Mouse (Mus musculus) heart, embryonic 16.5 days (tissue): Measurements from ENCODE around the gene Slc35f3. TPM values are rescaled to one million over a fixed set of nuclear protein-coding genes. Genes with fewer than 3 reads are reported as not detected.

ENCODE experiments used
- ATAC-seq: fragments of 200-750 bp; cut with Nextera tagmentation; replicated peaks from 2 replicates; pipeline ENCODE4 v1.8.0; 2017; ENCODE audit warnings: moderate number of reproducible peaks; ENCODE audit not compliant: insufficient read depth, low FRiP score; ENCODE audit errors: extremely low read depth
- H3K27ac ChIP-seq: fragments of 300-500 bp; sonication (generic); 2 replicates; pipeline ENCODE4 v1.5.1; 2014; ENCODE audit warnings: mild to moderate bottlenecking, low read length, control low read depth, moderate library complexity
- H3K27me3 ChIP-seq: fragments of 300-500 bp; sonication (generic); 2 replicates; pipeline ENCODE4 v1.6.1; 2014; ENCODE audit warnings: low read length, mixed read lengths; ENCODE audit not compliant: control insufficient read depth, insufficient read depth
- H3K36me3 ChIP-seq: fragments of 300-500 bp; sonication (generic); 2 replicates; pipeline ENCODE4 v1.6.1; 2014; ENCODE audit not compliant: control insufficient read depth, insufficient read depth
- H3K4me1 ChIP-seq: fragments of 300-500 bp; sonication (generic); 2 replicates; pipeline ENCODE4 v1.6.1; 2014; ENCODE audit warnings: low read length, mixed read lengths; ENCODE audit not compliant: control insufficient read depth, insufficient read depth
- H3K4me2 ChIP-seq: fragments of 300-500 bp; sonication (generic); 2 replicates; pipeline ENCODE4 v1.6.1; 2014; ENCODE audit warnings: low read depth, mild to moderate bottlenecking, control low read depth, low read length
- H3K4me3 ChIP-seq: fragments of 300-500 bp; sonication (generic); 2 replicates; pipeline ENCODE4 v1.5.1; 2014; ENCODE audit warnings: mild to moderate bottlenecking, control low read depth, low read length
- H3K9ac ChIP-seq: fragments of 300-500 bp; sonication (generic); 2 replicates; pipeline ENCODE4 v1.6.1; 2014; ENCODE audit warnings: low read length, control low read depth
- H3K9me3 ChIP-seq: fragments of 300-500 bp; sonication (generic); replicated peaks from 2 replicates; pipeline ENCODE4 v1.6.1; 2016; ENCODE audit warnings: low read length; ENCODE audit not compliant: control insufficient read depth
- WGBS: fragments of 180-500 bp; shearing (Covaris S2); extraction: QIAGEN DNeasy Blood & Tissue Kit; methylation state at CpG from one replicate; pipeline ENCODE4 v1.1.7; 2014; 5-methylcytosine and 5-hydroxymethylcytosine counted together
- polyA plus RNA-seq: library from polyadenylated mRNA; unstranded; fragments of >200 nt; fragmentation: Nextera tagmentation; extraction: Ambion mirVana; gene quantifications from 2 replicates; pipeline ENCODE4 v1.2.1, GENCODE M21; 2015

The Slc35f3 gene
- polyA plus RNA-seq, 1 experiment from 2014 or later = not detected

DNA sequence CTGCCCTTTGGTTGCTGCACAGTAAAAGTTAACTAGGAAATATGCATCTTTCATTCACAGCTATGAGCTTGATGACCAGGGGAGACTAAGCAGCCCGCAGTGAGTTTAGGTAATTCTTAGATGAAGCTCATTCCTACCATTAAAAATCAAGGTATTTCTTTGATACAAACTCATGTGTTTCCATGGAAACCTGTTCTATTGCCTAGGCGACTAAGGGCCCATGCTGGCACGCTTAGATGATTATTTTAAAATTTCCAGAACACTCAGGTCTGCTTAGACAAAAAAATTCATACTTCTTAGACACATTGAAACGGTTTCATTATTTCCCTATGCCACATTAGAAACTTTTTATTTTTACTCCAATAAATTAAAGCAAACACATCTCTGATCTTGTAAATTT lies 106.7 kb downstream of the Slc35f3 start:
- ATAC-seq = no peak
- H3K27ac ChIP-seq = no peak overlapping the region
- 61% methylated on average over 4 of the region's 4 CpGs for WGBS

DNA sequence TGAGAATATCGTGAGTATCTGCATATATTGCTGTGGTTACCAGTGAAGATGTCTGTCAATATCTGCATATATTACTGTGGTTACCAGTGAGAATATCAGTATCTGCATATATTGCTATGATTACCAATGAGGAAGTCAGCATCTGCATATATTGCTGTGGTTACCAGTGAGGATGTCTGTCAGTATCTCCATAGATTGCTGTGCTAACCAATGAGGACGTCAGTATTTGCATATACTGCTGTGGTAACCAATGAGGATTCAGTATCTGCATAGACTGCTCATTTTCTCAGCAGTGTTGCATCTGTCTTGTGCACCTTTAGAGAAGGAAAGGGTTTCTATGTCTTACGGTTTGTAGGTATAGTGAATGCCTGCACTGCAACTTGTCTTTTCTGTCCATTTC lies 122.5 kb downstream of the Slc35f3 start:
- H3K4me1 ChIP-seq = peaks cover 14% of the 10 kb centered on the region
- no peak overlapping the region for H3K4me2 ChIP-seq
- WGBS = 83% methylated on average over 3 of the region's 3 CpGs
- no peak overlapping the region for H3K4me3 ChIP-seq
- H3K27ac ChIP-seq = no peak overlapping the region
- H3K9me3 ChIP-seq = no peaks in the 10 kb centered on the region
- no peak overlapping the region for H3K9ac ChIP-seq
- H3K27me3 ChIP-seq = no peaks in the 10 kb centered on the region
- H3K36me3 ChIP-seq = peaks cover 8% of the 10 kb centered on the region
- no peak for ATAC-seq

More for the DNA sequence above, 106.7 kb downstream of the Slc35f3 start:
- Histone ChIP-seq H3K36me3 (no peaks in the 10 kb centered on the region), H3K27me3 (no peaks in the 10 kb centered on the region), H3K4me1 (no peaks in the 10 kb centered on the region), H3K9me3 (no peaks in the 10 kb centered on the region), H3K4me3 (no peak overlapping the region), H3K4me2 (no peak overlapping the region), H3K9ac (no peak overlapping the region)

DNA sequence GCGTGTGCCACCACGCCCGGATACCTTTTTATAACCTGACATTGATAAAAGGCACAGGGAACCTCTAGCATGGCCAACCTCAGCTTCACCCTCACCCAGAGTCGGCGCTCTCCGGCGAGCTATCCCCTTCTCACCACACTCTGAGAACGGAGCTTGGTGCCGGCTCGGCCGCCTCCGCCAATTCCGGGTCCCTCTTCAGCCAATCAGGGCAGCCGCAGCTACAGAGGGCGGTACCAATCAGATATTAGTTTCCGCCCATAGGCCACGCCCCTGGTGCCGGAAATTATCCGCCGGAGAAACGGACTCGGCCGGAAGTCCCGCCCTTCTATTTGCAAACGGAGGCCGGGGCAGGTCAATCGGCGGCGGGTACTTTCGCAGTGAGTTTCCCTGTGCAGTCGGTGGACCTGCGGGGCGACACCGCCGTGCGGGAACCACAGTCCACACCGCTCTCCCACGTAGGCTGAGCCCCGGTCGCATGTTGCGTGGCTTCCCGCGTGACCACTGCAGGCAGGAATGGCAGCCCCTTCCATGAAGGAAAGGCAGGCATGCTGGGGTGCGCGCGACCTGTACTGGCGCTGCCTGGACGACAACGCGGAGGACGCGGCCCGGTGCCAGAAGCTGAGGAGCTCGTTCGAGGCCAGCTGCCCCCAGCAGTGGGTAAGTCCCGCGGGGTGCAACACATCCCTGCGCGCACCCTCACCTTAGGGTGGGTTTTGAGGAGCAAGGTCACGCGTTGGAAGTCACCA lies 124.0 kb downstream of the Slc35f3 start, which contains the start of gene Coa6:
Coa6 (plus strand) TSS at position 342 of the 746 bp plus-strand sequence.
- H3K27me3 ChIP-seq = no peaks in the 10 kb centered on the region
- peak; percentile 98 for ATAC-seq
- peak within 1 kb of the TSS; percentile 84 for H3K27ac ChIP-seq
- peaks cover 14% of the 10 kb centered on the region for H3K4me1 ChIP-seq
- H3K36me3 ChIP-seq = peaks cover 22% of the 10 kb centered on the region
- peak within 1 kb of the TSS; percentile 95 for H3K4me3 ChIP-seq
- H3K4me2 ChIP-seq = peak within 1 kb of the TSS; percentile 96
- under 1% methylated on average over 61 of the region's 61 CpGs for WGBS
- peak within 1 kb of the TSS; percentile 97 for H3K9ac ChIP-seq
- no peaks in the 10 kb centered on the region for H3K9me3 ChIP-seq

- Histone ChIP-seq H3K27ac (peak overlapping the region; percentile 84), H3K9ac (peak overlapping the region; percentile 97), H3K27me3 (no peaks in the 10 kb centered on the region), H3K4me1 (peaks cover 14% of the 10 kb centered on the region), H3K4me3 (peak overlapping the region; percentile 95), H3K4me2 (peak overlapping the region; percentile 96), H3K9me3 (no peaks in the 10 kb centered on the region), H3K36me3 (peaks cover 25% of the 10 kb centered on the region)
- peak; percentile 30 for ATAC-seq
- WGBS = 7% methylated on average over 9 of the region's 9 CpGs
These were observed 124.6 kb downstream of the Slc35f3 start for GRCm38 (mm10) chr8:126422920-126423300.

- H3K27me3 ChIP-seq = no peaks in the 10 kb centered on the region
- 89% methylated on average over 4 of the region's 4 CpGs for WGBS
- H3K4me1 ChIP-seq = peaks cover 14% of the 10 kb centered on the region
- no peak for ATAC-seq
- H3K27ac ChIP-seq = no peak overlapping the region
- no peak overlapping the region for H3K9ac ChIP-seq
- H3K9me3 ChIP-seq = no peaks in the 10 kb centered on the region
- H3K4me2 ChIP-seq = no peak overlapping the region
- H3K4me3 ChIP-seq = no peak overlapping the region
- peaks cover 36% of the 10 kb centered on the region for H3K36me3 ChIP-seq
These were observed 125.8 kb downstream of the Slc35f3 start for GRCm38 (mm10) chr8:126424163-126424562.

DNA sequence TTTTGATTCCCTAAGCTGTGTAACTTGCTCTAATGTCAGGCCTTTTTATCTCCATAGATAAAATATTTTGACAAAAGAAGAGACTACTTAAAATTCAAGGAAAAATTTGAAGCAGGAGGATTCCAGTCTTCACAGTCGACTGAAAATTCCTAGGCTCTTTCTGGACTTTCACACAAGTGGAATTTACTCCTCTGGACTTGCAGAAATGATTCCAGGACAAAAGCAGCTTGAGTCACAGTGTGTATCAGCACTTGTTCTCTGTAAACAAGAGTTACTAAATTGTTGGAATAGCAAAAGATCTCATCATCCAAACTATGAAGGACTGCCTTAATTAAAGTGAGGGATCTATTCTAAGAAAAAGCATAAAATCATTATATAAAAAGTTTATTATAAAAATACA lies 126.6 kb downstream of the Slc35f3 start:
- Histone ChIP-seq H3K9ac (no peak overlapping the region), H3K27ac (no peak overlapping the region), H3K4me2 (no peak overlapping the region), H3K4me3 (no peak overlapping the region), H3K27me3 (no peaks in the 10 kb centered on the region), H3K9me3 (no peaks in the 10 kb centered on the region), H3K36me3 (peaks cover 38% of the 10 kb centered on the region), H3K4me1 (peaks cover 14% of the 10 kb centered on the region)
- no peak for ATAC-seq
- 62% methylated on average over 1 of the region's 1 CpGs for WGBS

DNA sequence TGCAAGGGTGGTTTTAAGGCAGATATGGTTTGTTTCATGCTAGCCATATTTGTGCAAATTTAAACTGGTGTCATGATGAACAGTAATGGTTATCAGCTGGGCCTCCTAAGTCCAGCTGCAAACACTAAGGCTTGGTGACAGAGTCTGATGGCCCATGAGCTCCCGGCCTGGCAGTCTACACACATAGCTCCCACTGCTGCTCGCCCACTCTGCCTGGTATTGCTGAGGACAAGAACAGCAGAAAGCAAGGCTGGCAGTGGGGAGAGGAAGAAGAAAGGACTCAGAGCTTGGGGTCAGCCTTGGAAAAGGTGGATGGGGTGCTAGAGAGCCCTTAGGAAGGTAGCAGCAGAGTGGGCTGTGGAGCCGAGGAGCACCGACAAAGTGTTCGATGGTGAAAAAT lies 131.3 kb downstream of the Slc35f3 start:
- H3K9ac ChIP-seq = no peak overlapping the region
- H3K4me3 ChIP-seq = no peak overlapping the region
- WGBS = 79% methylated on average over 5 of the region's 5 CpGs
- no peak overlapping the region for H3K4me2 ChIP-seq
- H3K36me3 ChIP-seq = peaks cover 47% of the 10 kb centered on the region
- no peaks in the 10 kb centered on the region for H3K9me3 ChIP-seq
- ATAC-seq = no peak
- H3K27me3 ChIP-seq = no peaks in the 10 kb centered on the region
- no peak overlapping the region for H3K27ac ChIP-seq
- no peaks in the 10 kb centered on the region for H3K4me1 ChIP-seq

DNA sequence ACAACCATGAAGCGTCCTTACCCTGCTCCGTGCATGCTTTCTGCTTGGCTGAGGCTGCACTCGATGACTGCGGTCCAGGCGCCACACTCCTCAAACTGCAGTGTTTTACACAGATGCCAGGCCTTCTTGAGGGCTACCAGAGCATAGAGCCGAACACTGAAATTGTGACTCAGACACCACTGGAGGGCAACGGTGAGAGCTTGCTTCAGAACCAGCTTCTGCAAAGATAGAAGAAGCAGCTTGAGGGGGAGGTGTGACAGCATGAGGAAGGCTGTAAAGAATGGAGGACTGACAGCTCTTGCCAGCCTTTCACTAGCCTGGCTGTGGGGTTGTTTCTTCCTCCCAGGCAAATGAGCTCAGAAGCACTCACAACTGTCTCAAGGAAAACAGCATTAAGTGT lies 135.5 kb downstream of the Slc35f3 start:
- H3K36me3 ChIP-seq = peaks cover 35% of the 10 kb centered on the region
- no peaks in the 10 kb centered on the region for H3K9me3 ChIP-seq
- H3K4me2 ChIP-seq = no peak overlapping the region
- ATAC-seq = no peak
- no peak overlapping the region for H3K4me3 ChIP-seq
- 78% methylated on average over 7 of the region's 7 CpGs for WGBS
- H3K27ac ChIP-seq = no peak overlapping the region
- no peaks in the 10 kb centered on the region for H3K27me3 ChIP-seq
- no peaks in the 10 kb centered on the region for H3K4me1 ChIP-seq
- H3K9ac ChIP-seq = no peak overlapping the region

GRCm38 (mm10) chr8:126438937-126439336 lies 140.6 kb downstream of the Slc35f3 start:
- no peak overlapping the region for H3K4me3 ChIP-seq
- H3K36me3 ChIP-seq = peaks cover 29% of the 10 kb centered on the region
- no peak for ATAC-seq
- no peaks in the 10 kb centered on the region for H3K9me3 ChIP-seq
- WGBS = 54% methylated on average over 2 of the region's 2 CpGs
- no peak overlapping the region for H3K9ac ChIP-seq
- H3K27ac ChIP-seq = no peak overlapping the region
- no peak overlapping the region for H3K4me2 ChIP-seq
- no peaks in the 10 kb centered on the region for H3K4me1 ChIP-seq
- no peaks in the 10 kb centered on the region for H3K27me3 ChIP-seq
